Mouse (Mus musculus): Measurements from ENCODE around the gene Ltbp1. TPM values are rescaled to one million over a fixed set of nuclear protein-coding genes. Genes with fewer than 3 reads are reported as not detected.

Ltbp1 gene
- polyA plus RNA-seq, 1 experiment: not detected

- no peak for TF ChIP-seq GATA1 (IDR thresholded peaks at IDR 0.05; ENCODE audit: low read length)
Measured at GRCm38 (mm10) chr17:75441260-75441830, 436.0 kb downstream of the Ltbp1 start.

Data from G1E-ER4 (cell line).